Mouse (Mus musculus) ovary, postnatal 14 days (tissue): Measurements from ENCODE around the gene Atp5e.

Source experiments
- DNase-seq: peaks from one replicate; pipeline ENCODE4 v3.0.0; 2022; ENCODE audit warnings: low spot score

Gene Atp5e

DNA sequence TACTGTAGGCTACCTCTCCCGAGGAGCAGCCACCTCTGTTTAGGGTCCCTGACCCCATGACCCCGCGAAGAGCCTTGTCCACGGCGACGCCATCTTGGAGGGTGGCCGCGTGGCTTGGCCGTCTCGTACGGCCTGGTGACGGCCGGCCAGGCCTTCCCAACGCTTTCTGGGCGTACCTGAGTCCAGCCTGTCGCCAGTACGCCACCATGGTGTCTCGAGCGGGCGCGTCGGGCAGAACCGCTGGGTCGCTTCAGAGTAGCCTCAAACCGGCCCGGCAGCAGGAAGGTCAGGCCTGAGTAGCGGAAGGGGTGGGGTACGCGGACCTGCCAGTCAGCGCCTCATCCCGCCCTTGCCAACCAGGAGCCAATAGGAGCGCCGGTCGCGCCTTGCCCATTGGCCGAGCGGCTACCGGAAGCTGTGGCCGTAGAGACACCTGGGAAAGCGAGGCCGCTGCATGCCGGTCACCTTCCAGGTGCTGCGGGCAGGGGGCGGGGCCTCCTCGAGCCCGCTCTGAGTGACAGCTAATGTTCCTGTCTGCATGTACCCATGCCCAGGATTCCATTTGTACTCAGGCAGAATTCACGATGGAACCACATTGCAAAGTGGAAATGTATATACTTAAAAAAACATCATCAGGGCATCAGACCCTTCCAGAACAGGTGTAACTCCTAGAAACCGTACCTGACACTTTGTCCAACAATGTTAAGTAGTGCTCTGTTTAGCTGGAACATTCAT lies at the start of gene Atp5e:
Gene Atp5e, minus strand, starts transcription at position 317 of the 735 bp plus-strand sequence.
- peak; percentile 87 for DNase-seq

DNA sequence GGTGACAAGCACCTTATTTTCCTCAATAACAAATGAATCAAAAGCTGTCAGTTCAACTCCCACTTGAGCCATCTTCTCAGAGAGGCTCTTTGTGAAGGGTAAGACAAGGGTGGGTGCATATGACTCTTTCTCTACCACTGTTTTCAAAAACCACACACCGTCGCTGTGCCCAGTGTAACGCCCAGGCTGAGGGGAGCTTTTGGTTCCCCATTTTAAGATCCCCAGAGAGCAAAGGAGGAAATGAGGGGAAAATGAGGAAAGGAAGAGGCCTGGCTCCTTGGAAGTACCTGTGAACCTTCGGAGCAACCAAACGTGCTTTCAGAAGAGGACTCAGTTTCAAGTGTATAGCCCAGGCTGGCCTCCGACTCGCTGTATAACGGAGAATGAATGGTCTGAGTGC lies 45.9 kb upstream of the Atp5e start:
- DNase-seq, result no peak

DNA sequence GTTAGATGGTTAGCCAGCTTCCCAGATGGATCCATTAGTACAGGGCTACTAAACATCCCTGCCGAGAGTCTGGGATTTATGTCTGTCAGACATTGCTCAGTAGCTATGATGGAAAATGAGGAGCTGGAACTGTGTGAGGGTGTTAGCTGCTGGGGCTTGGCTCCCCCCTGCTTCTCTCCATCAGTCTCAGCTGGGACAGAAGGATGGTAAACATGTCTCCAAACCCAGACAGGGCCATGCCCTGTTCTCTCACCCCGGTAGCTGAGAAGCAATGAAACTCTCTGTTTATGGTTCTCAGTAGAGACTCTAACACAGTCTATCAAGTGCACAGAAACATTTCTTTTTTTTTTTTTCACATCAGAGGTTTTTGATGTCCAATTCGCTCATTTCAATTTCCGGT lies 44.1 kb upstream of the Atp5e start:
- no peak for DNase-seq

DNA sequence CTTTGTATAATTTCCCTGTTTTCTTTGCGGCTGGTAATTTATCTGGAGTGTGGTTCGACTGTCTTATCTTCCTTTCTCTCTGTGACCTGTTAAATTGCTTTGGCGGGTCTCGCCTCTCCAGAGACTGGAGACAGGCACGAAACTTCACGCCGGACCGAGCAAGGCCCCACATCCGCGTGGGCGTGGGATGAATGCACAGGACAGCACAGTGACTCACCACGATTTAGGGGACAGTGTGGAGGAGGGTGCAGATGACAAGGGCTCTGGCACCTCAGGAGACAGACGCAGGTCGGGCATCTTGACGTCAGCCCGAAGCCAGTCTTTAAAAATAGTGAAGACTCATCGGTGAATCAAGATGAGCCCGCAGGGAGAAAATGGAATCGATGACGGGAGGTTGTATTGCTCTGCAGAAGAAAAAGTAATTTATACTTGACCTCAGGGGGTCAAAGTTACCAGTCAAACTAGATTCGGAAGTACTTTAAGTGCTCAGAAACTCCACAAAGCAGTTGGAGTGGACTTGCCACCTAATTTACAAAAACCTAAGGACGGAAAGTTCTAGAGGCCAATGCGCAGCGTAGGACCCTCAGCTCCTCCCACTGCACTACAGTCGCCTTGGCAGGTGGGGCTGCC lies 39.0 kb upstream of the Atp5e start:
- DNase-seq, result no peak

- no peak for DNase-seq
Observed at GRCm38 (mm10) chr2:174502321-174502720, 38.4 kb upstream of the Atp5e start.

- no peak for DNase-seq
Observed at GRCm38 (mm10) chr2:174501517-174501916, 37.6 kb upstream of the Atp5e start.

DNA sequence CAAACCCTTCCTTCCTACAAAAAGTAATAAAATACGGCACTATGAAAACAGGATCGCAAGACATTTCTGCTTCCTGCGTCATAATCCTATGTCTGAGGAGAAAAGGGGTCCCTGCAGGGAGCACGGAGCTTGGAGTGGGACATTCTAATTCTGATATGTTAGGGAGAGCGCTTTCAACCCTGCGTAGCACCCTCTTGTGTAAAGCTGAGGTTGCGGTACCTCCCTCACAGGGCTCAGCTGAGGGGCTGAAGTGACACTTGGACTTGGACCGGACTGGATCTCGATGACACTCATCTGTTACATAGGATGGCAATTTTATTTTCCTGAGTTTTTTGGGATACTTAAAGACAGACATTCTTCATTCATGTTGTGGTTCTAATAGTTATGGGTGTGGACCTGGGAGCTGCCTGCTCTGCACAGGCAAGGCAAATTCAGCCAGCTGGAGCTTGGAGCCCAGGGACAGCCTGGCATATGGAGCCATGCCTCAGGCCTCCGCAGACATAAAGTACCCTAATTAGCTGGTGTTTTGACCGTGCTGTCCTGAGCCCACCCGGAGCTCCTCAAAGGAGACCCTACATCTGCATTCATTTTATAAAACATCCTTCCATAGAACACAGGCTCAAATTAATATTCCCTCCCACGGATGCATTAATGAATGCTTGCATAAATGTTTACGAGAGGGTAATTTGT lies 37.1 kb upstream of the Atp5e start:
- no peak for DNase-seq

DNA sequence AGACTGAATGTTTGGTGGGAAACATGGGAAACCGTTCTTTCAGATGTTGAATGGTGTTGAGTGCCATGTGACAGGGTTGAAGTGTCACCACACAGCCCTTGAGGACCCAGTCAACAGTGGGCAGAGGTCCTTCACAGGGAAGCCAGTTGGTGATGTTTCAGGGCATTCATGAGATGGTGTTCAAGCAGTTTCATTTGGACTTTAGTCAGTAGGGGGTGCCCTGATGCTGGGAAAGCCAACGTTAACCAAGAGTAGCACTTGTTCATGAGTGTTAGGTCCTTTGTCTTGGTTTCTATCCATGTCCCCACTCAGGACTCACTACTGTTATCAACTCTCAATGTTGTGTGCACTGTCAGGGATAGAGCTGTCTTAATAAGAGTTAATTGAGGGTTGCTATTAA lies 29.0 kb upstream of the Atp5e start:
- DNase-seq, result no peak

DNA sequence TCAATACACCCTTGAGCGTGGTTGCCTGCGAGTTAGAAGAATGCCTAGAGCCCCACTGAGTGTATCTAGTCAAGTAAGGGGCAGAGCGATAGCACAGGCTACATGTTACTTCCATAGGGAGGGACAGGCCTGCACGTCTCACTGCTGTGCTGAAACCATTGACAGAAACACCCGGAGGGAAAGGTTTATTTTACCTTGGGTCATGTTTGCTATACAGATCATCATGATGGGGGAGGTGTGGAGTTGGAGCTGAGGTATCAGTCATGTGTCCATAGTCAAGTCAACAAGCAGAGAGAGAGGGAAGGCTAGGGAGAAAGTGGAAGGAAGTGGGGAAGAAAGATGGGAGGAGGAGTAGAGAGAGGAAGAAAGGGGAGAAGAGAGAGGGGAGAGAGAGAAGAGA lies 23.1 kb upstream of the Atp5e start:
- no peak for DNase-seq

DNA sequence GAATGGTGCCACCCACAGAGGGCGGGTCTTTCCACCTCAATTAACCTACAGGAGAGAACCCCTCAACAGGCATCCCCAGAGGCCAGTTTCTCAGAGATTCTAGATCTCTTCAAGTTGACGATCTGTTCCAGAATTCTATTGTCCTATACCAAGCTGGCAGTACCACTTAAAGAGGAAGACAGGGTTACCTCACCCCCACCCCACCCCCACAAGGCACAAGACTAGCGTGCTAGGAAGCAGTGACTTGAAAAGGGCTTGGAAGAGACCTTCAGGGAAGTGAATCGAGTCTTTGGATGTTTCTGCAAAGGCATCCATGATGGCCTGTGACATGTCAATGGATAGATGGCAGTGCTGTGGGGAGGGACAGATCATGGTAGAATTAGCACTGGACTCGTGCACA lies 14.8 kb upstream of the Atp5e start:
- DNase-seq, result no peak

GRCm38 (mm10) chr2:174477543-174478319 lies 13.8 kb upstream of the Atp5e start:
- DNase-seq, result no peak

DNA sequence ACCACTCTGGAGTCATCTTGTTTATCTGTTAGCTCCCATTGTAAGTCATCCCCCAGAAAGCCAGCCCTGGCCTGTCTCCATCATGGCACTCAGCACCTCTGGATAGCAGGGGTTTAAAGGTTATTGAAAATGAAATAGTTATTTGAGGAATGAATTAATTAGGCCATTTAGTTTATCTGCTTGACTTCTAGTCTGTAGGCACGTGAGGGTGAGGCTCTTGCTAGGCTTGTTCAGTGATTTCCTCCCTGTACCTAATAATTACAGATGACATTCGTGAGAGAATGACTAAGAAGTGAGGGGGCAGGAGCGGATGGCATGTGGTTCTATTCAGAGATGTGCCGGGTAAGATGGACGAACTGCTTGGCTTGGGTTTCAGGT lies 9.6 kb upstream of the Atp5e start:
- DNase-seq, result no peak

DNA sequence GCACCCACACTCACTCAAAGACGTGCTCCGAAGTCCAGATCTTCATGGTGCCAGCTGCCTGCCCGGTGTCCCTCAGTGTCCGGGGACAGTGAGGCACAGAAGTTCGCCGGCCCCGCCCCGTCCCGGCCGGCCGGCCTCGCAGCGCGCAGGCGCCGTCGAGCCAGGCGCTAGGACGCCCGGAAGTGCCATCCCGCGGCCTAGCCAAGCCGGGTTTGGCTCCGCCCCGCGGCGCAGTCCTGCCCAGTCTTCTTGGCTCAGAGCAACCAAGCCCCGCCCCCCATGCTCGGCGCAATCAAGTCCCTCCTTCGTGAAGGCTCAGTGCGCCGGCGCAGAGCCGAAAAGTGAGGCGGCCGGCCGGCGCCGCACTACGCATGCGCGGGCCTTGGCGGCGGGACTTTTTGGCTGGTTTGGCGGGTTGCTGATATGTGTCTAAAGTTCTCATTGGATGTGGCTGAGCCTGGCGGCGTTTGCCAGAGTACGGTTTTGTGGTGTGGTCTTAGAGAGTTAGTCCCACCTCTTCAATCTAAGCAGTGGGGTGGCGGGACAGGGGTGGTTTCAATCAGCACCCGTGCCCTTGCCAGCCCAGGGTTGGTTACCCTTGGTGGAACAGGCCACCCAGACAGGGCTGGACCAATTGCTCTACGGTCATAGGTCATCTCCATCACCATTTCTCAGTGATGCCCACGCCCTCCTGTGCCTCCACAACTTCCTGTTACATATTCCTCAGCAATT lies 9.1 kb upstream of the Atp5e start, which contains the start of gene Prelid3b:
Gene Prelid3b, minus strand, starts transcription at position 264 of the 732 bp plus-strand sequence.
- peak; percentile 96 for DNase-seq

DNA sequence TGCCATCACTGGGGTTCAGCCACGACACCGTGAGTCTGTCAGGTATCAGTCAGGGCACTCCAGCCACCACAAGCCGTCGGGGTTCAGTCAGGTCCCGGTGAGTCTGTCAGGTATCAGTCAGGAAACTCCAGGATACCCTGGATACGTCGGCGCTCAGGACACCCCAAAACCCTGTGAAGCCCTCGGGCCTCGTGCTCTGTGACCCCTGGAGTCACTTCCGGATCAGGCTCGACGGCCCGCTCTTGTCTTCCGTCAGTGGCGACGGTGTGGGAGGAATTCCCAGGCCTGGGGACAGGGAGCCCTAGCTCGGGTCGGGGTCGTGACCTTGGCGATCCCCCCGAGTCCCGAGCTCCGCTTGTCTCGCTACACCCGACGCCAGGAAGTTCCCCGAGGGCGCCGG lies 8.5 kb upstream of the Atp5e start:
- DNase-seq, result no peak

DNA sequence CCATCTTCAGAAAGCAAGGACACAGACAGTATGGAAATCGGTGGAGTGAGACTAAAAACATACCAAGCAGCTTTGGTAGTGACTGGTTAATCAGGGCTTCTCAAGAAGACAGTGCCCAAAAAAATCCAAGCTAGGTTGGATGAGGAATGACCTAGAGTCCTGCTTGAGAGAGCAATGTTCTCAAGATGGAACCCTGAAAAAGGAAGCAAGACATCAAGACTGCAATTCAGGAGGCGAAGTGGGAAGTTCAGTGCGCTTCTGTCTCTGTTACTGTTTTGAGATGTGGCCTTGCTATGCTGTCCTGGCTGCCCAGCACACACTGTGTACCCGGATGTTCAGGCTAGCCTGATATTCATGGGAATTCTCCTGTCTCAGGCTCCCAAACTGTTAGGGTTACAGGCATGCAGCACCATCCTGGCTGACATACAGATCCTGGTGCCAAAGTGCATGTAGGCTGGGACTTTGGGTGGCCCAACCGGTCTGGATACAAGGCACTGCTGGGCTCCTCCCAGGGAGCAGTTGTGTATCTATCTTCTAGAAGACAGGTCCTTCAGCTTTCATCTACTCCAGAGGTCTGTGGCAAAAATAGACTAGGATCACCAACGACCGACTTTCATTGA lies 7.0 kb upstream of the Atp5e start:
- DNase-seq, result no peak

- DNase-seq, result no peak
Observed at GRCm38 (mm10) chr2:174470333-174470732, 6.4 kb upstream of the Atp5e start.

GRCm38 (mm10) chr2:174463370-174463769 lies 535 bp downstream of the Atp5e start:
- no peak for DNase-seq

- DNase-seq, result no peak
Observed at GRCm38 (mm10) chr2:174459365-174459764, 4.5 kb downstream of the Atp5e start.

- no peak for DNase-seq
Observed at GRCm38 (mm10) chr2:174453681-174454080, 10.2 kb downstream of the Atp5e start.

GRCm38 (mm10) chr2:174450353-174450752 lies 13.6 kb downstream of the Atp5e start, which contains the start of gene Tubb1:
Gene Tubb1 (plus strand): TSS chr2:174450695.
- no peak for DNase-seq

- DNase-seq, result no peak
Observed at GRCm38 (mm10) chr2:174448405-174448804, 15.5 kb downstream of the Atp5e start.
